Mouse (Mus musculus) ZHBTc4 (cell line): Measurements from ENCODE around the gene Pacrg.
A peak's percentile ranks its signal among the peaks of the same experiment; 100 is the strongest.

Experiments
- DNase-seq: peaks from one replicate; pipeline ENCODE4 v3.0.0-alpha.2; 2011; ENCODE audit warnings: low read depth, low spot score

The Pacrg gene

GRCm38 (mm10) chr17:10744709-10745461 lies 95.2 kb downstream of the Pacrg start:
- DNase-seq: peak; percentile 67

DNA sequence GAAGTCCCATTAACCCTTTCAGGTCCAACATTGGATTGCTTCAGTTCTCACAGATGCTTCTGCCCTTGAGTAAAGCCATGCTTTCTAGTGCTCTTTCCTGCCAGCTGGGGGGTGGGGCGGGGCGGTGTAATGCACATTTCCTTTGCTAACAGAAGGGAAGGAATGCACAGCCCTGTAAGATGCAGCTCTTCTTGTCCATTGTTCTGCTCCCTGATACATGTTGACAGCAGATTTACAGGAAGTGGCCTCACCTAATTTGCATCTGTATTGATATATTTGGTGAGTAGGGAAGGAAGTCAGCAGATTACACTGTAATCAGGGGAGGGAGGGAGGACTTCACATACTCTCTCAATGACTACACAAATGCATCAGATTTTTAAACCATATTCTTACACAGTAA lies 100.0 kb downstream of the Pacrg start:
- peak; percentile 71 for DNase-seq

- DNase-seq: no peak
Measured at GRCm38 (mm10) chr17:10737966-10738365, 102.1 kb downstream of the Pacrg start.

DNA sequence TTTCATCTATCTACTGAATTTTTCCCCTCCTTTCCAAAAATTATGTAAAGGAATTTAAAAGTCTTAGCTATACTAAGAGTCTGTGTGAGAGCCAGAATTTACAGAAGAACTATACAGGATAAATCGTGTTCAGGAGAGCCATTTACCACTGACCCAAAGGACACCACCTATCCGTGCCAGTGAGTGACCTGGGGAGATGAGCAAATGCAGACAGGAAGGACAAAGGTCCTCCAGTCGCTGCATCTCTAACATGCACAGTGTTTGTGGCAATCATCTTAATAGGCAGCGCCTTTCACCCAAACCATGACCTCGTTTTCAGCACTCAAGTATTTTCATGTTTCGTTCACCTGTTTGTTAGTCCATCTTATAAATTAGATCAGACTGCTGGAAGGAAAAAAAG lies 105.4 kb downstream of the Pacrg start:
- no peak for DNase-seq

DNA sequence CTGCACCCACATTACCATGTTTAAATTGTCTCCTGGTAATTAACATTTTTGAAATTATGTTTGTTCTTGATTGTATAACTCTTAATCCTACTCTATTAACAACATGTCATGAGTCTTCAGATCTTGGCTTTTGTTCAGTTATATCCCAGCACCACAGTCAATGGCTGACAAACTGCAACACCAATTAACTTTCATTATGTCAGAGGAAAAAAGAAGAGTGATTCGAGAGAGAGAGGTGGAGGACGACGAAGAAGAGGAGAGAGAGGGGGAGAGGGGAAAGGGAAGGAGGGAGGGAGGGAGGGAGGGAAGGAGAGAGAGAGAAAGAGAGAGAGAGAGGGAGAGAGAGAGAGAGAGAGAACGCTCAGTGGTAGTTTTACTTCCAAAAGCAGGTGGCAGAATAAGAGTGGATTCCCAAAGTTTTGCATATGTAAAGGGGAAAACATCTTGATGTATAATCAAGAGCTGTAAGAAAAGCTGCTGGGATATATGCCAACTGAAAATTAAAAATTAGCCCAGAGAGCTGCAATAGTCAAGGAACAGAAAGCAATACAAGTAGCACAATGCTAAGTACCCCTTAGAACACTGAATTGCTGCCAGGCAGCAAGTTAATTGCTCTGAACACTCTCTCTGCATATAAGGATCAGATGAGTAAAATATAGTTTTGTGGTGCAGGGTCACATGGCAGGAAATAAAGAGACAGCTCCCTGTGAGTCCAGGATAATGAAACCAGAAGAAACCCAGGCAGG lies 107.6 kb downstream of the Pacrg start:
- DNase-seq: no peak

DNA sequence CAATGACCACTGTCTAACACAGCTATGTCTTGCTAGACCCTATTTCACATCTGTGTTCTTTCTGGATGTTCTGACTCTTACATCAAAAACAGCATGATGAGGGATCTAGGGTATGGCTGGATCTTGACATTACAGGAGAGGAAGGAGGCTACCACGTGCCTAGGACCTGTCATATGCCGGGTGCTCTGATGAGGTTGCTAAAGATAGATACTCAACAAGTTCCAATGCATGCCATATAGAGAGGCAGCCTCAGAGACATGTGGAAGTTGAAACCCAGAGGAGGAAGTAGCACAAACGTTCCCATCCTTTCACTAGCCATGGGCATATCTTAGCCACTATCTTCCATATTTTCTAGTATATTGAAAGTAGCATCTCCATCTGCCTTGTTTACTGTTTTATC lies 115.3 kb downstream of the Pacrg start:
- DNase-seq: no peak

GRCm38 (mm10) chr17:10721562-10721961 lies 118.5 kb downstream of the Pacrg start:
- no peak for DNase-seq

- DNase-seq: no peak
Measured at GRCm38 (mm10) chr17:10717148-10717547, 123.0 kb downstream of the Pacrg start.

DNA sequence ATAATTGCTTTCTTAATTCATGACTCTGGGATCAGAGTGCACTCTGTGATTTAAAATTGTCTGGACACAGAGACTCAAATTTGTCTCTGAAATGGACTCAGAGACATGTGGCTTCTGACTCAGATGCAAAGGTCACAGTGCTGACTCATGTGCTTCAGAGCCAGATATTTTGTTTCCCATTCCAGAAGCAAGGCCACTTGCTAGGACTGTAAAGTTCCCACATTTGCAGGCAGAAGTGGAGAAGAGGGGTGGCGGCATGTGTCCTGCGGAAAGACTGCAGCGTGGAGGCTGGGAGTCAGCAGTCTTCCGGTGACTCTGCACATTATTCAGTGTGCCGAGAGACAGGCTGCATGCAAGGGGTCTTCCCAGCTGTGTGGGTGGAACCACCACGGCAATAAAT lies 137.3 kb downstream of the Pacrg start:
- no peak for DNase-seq

GRCm38 (mm10) chr17:10698041-10698440 lies 142.1 kb downstream of the Pacrg start:
- DNase-seq: no peak

DNA sequence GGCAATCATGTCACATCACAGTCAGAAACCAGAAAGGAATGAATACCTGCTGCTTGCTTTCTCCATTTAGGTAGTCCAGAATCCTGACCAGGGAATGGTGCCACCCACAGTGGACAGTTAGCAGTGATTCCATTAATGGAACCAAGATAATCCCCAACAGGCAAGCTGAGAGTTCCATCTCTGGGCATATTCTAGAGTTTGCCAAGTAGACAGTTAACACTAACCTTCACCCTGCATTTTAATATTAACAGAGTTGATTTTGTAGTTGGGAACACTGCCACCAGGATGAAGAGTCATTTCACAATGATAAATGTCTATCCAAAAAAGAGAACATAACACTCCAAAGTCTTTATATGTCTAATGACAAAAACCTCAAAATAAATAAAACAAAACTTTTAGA lies 144.7 kb downstream of the Pacrg start:
- no peak for DNase-seq

GRCm38 (mm10) chr17:10677098-10677497 lies 163.0 kb downstream of the Pacrg start:
- no peak for DNase-seq

- peak; percentile 50 for DNase-seq
Measured at GRCm38 (mm10) chr17:10675536-10675935, 164.6 kb downstream of the Pacrg start.

DNA sequence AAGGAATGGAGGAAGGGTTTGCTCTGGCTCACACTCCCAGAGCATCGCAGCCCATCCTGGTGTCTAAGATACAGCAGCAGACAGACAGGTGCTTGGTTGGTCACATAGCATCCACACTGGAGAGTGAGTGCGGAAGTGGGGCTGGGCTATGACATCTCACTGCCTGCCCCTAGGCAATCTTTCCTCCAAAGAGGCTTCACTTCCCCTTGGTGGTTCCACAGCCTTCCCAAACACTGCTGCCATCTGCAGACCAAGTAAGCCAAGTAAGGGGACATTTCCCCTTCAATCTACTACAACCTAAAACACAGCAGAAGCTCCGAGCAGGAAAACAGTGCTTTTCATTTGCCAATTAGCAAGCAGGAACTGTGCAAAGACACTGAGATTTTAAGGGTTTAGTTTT lies 165.1 kb downstream of the Pacrg start:
- DNase-seq: peak; percentile 79

DNA sequence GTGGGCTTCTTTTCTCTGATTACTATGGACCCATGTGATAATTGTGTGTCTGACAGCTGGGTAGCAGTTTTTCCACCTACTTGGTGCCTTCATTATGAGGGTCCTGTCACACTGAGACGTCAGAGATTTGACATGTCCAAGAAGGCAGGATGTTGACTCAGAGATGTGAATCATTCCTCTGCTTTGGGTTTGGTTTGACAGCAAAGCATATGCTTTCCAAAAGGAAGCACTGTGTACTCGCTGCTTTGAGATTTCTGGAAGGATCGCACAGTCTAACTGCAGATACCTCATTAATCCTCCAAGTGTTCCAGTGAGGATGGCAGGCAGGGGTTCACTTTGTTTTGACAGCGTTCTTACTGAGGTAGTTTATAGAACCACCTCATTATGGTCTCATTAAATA lies 178.8 kb downstream of the Pacrg start:
- no peak for DNase-seq

- no peak for DNase-seq
Measured at GRCm38 (mm10) chr17:10643604-10644003, 196.5 kb downstream of the Pacrg start.

DNA sequence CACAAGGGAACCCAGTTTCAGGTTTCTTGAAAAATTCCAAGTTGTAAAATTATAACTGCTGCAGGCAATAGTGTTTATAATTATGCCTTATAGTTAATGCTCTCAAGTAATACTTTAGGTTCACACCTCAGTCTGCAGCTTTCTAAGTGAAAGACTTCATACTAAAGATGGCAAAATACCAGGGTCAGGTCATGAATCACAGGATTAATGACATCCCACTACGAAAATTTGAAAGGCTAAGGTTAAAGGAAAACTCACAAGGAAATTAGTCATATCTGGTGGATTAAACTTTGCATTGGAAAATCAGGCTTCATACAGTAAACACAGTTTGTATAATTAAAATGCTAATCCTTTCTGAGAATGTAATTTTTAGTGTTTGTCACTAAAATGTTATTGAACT lies 200.3 kb downstream of the Pacrg start:
- DNase-seq: no peak

GRCm38 (mm10) chr17:10635955-10636470 lies 204.1 kb downstream of the Pacrg start:
- DNase-seq: no peak

GRCm38 (mm10) chr17:10635470-10635869 lies 204.6 kb downstream of the Pacrg start:
- no peak for DNase-seq

DNA sequence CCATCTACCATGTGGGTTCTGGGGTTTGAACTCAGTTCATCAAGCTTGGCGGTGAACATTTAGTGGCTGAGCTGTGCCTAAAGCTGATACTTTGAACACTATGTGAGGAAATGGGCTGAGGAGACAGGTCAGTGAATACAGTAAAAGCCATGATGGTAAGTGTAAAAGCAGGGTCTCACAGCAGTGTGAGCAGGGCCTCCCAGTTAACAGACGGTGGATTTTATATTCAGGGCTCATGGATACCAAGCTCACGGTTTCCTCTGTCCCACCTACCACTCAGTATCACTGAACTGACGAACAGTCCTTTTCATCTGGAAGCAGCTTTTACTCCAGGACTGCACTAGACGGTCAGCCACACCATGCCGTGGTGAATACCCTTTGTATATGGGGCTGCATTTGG lies 205.1 kb downstream of the Pacrg start:
- DNase-seq: no peak

DNA sequence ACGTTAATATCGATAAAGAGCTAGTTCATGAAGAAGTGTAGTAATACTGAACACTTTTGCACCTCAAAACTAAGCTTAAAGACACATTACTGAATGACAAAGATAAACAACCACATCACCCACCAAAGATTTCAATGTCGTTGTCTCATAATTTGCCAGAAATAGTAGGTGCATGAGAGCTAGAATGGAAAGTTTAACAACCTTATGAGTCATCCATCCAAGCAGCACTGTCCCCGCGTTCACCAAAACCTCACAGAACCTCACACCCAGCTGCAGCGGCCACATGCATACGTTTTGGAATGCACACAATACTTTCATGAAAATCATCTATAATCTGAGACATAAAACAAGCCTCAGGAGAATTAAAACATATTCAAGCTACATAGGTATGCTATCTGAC lies 206.3 kb downstream of the Pacrg start:
- no peak for DNase-seq

- DNase-seq: no peak
Measured at GRCm38 (mm10) chr17:10628240-10628639, 211.9 kb downstream of the Pacrg start.

DNA sequence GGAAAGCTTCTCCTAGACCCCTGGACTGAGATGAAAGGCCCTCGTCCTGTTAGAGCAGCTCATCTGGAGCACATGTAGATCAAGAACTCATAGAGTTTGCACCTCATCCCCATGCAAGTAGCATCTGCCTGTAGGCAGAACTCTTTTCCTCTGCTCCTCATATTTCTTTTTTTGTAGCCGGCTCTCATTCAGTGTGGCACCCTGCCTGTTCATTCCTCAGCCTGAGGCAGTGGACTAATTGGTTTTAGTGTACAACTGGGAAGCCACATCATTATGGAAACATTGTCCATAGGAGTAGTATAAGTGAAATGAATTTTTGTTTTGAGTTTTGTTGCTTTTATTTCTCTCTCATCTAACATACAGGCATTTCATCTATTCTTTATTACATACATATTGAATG lies 212.6 kb downstream of the Pacrg start:
- no peak for DNase-seq
